Comparison of ENCODE assay signal across 9 mouse cellular contexts in genomic region chr5:148349327-148350011, GRCm38 (mm10). TPM values are rescaled to one million over a fixed set of nuclear protein-coding genes. Genes with fewer than 3 reads are reported as not detected.
DNase-seq lines count a peak whose midpoint lies in the region; ATAC-seq and TF ChIP-seq lines count a peak whose summit lies in the region.
"Had no signal": no experiment of that assay in that cellular context is flagged by ENCODE, and none has a peak within 500 bp of the region (broad histone marks: within the 10 kb centered on the region; RNA-seq: fewer than 3 reads in every experiment).

No protein-coding gene starts in this region.

- no peak for TF ChIP-seq EP300 in lung, postnatal 0 days (IDR thresholded peaks at IDR 0.05)

- no peaks in the 10 kb centered on the region for H3K4me1 ChIP-seq in forebrain, embryonic 16.5 days (replicated peaks; ENCODE audit: control insufficient read depth, insufficient read depth, low read length)
- H3K4me1 ChIP-seq in forebrain, embryonic 10.5 days = no peaks in the 10 kb centered on the region
- no peaks in the 10 kb centered on the region for H3K4me1 ChIP-seq in lung, postnatal 0 days (ENCODE audit: insufficient read depth, low read depth, low read length)
- peaks cover 8% of the 10 kb centered on the region for H3K4me1 ChIP-seq in hindbrain, embryonic 16.5 days (ENCODE audit: control insufficient read depth, insufficient read depth, low read depth, low read length)
- H3K4me1 ChIP-seq in stomach, embryonic 16.5 days (ENCODE audit: control insufficient read depth, insufficient read depth, low read length) = no peaks in the 10 kb centered on the region

- no peak overlapping the region for H3K4me2 ChIP-seq in forebrain, embryonic 16.5 days (ENCODE audit: low read length)
- H3K4me2 ChIP-seq in lung, postnatal 0 days (replicated peaks; ENCODE audit: low read depth, low read length) = no peak overlapping the region
- H3K4me2 ChIP-seq in hindbrain, embryonic 16.5 days (ENCODE audit: low read length) = no peak overlapping the region
- no peak overlapping the region for H3K4me2 ChIP-seq in stomach, embryonic 16.5 days (ENCODE audit: low read depth, low read length)

- H3K4me3 ChIP-seq in forebrain, embryonic 16.5 days (replicated peaks; ENCODE audit: low read length) = no peak overlapping the region
- no peak overlapping the region for H3K4me3 ChIP-seq in forebrain, embryonic 10.5 days
- H3K4me3 ChIP-seq in lung, postnatal 0 days (ENCODE audit: low read depth, low read length) = no peak overlapping the region
- H3K4me3 ChIP-seq in hindbrain, embryonic 16.5 days (ENCODE audit: low read length) = no peak overlapping the region
- H3K4me3 ChIP-seq in stomach, embryonic 16.5 days (replicated peaks; ENCODE audit: low read length) = no peak overlapping the region

- no peaks in the 10 kb centered on the region for H3K36me3 ChIP-seq in forebrain, embryonic 16.5 days (ENCODE audit: control insufficient read depth, insufficient read depth)
- peaks cover 52% of the 10 kb centered on the region for H3K36me3 ChIP-seq in forebrain, embryonic 10.5 days (replicated peaks)
- H3K36me3 ChIP-seq in lung, postnatal 0 days (ENCODE audit: insufficient read depth, low read length) = no peaks in the 10 kb centered on the region
- 0 out of 2 replicates have a peak, but pooled peaks cover 2% of the 10 kb centered on the region for H3K36me3 ChIP-seq in hindbrain, embryonic 16.5 days (ENCODE audit: control insufficient read depth, insufficient read depth, low read length)
- peaks cover 6% of the 10 kb centered on the region; the same call in 1 of the 2 replicates for H3K36me3 ChIP-seq in stomach, embryonic 16.5 days (ENCODE audit: control insufficient read depth, insufficient read depth, low read length)

- no peak overlapping the region for H3K9ac ChIP-seq in forebrain, embryonic 16.5 days (replicated peaks; ENCODE audit: low read depth, low read length)
- no peak overlapping the region for H3K9ac ChIP-seq in lung, postnatal 0 days (replicated peaks; ENCODE audit: low read depth)
- no peak overlapping the region for H3K9ac ChIP-seq in hindbrain, embryonic 16.5 days (ENCODE audit: low read depth, low read length)
- no peak overlapping the region for H3K9ac ChIP-seq in stomach, embryonic 16.5 days (ENCODE audit: low read length)
- H3K9ac ChIP-seq: liver, embryonic 14.5 days had no signal

- peak; percentile 40 for TF ChIP-seq CTCF in lung, postnatal 0 days (IDR thresholded peaks at IDR 0.05)

- no peaks in the 10 kb centered on the region for H3K27me3 ChIP-seq in forebrain, embryonic 16.5 days (replicated peaks; ENCODE audit: control insufficient read depth, insufficient read depth, low read length)
- no peaks in the 10 kb centered on the region for H3K27me3 ChIP-seq in forebrain, embryonic 10.5 days (ENCODE audit: poor library complexity, severe bottlenecking)
- no peaks in the 10 kb centered on the region for H3K27me3 ChIP-seq in lung, postnatal 0 days (replicated peaks; ENCODE audit: insufficient read depth, low read length)
- H3K27me3 ChIP-seq in hindbrain, embryonic 16.5 days (replicated peaks; ENCODE audit: control insufficient read depth, insufficient read depth, low read length) = no peaks in the 10 kb centered on the region
- H3K27me3 ChIP-seq in stomach, embryonic 16.5 days (ENCODE audit: control insufficient read depth, insufficient read depth, low read length) = no peaks in the 10 kb centered on the region

- ATAC-seq in forebrain, embryonic 16.5 days = peak; percentile 45; the same call in 1 of the 2 replicates
- ATAC-seq in lung, postnatal 0 days = peak; percentile 41
- ATAC-seq in hindbrain, embryonic 16.5 days = peak; percentile 54
- ATAC-seq in stomach, embryonic 16.5 days (ENCODE audit: insufficient read depth, low FRiP score) = peak; percentile 19; the same call in 1 of the 2 replicates

- no peak for DNase-seq in forebrain, embryonic 10.5 days (ENCODE audit: extremely low spot score, low spot score)
- DNase-seq in lung, postnatal 0 days (ENCODE audit: low spot score) = peak; percentile 39
- no peak for DNase-seq in lung, postnatal 14 days
- DNase-seq in frontal cortex, postnatal 36 days (ENCODE audit: low spot score in 2 of 2) = no peak
- DNase-seq in liver = no peak

- 80% methylated on average over 15 of the region's 15 CpGs for WGBS in forebrain, embryonic 16.5 days
- 86% methylated on average over 15 of the region's 15 CpGs for WGBS in forebrain, embryonic 10.5 days
- 42% methylated on average over 15 of the region's 15 CpGs for WGBS in lung, postnatal 0 days
- WGBS in hindbrain, embryonic 16.5 days = 62% methylated on average over 15 of the region's 15 CpGs
- 52% methylated on average over 15 of the region's 15 CpGs for WGBS in stomach, embryonic 16.5 days

- H3K27ac ChIP-seq in forebrain, embryonic 16.5 days (ENCODE audit: low read length) = no peak overlapping the region
- no peak overlapping the region for H3K27ac ChIP-seq in forebrain, embryonic 10.5 days
- H3K27ac ChIP-seq in lung, postnatal 0 days (ENCODE audit: low read length) = no peak overlapping the region
- peak overlapping the region; percentile 2; the same call in 1 of the 2 replicates for H3K27ac ChIP-seq in hindbrain, embryonic 16.5 days (ENCODE audit: low read depth, low read length)
- H3K27ac ChIP-seq in stomach, embryonic 16.5 days (ENCODE audit: low read length) = no peak overlapping the region
- H3K27ac ChIP-seq: liver, embryonic 14.5 days had no signal

- H3K9me3 ChIP-seq in forebrain, embryonic 16.5 days (ENCODE audit: control insufficient read depth, low read length) = no peaks in the 10 kb centered on the region
- H3K9me3 ChIP-seq in forebrain, embryonic 10.5 days = no peaks in the 10 kb centered on the region
- no peaks in the 10 kb centered on the region for H3K9me3 ChIP-seq in lung, postnatal 0 days (ENCODE audit: low read length)
- H3K9me3 ChIP-seq in hindbrain, embryonic 16.5 days (ENCODE audit: control insufficient read depth, low read length) = no peaks in the 10 kb centered on the region
- H3K9me3 ChIP-seq in stomach, embryonic 16.5 days (replicated peaks; ENCODE audit: control insufficient read depth, low read length) = no peaks in the 10 kb centered on the region

RNA-seq across cellular contexts. Expression of gene Slc7a1, which starts 50.2 kb away (rescaled TPM):
- 39.3 and 42.6 TPM in 2 replicates for polyA plus RNA-seq in forebrain, embryonic 16.5 days (2015; fragmentation: Nextera tagmentation; extraction: Ambion mirVana)
- 17.4 and 17.6 TPM in 2 replicates for polyA plus RNA-seq in forebrain, embryonic 10.5 days (2016; fragmentation: Nextera tagmentation; extraction: Ambion mirVana)
- polyA plus RNA-seq in lung, postnatal 0 days (2015; fragmentation: Nextera tagmentation; extraction: Ambion mirVana) = 5.8 and 6.0 TPM in 2 replicates
- 39.0 and 48.5 TPM in 2 replicates for polyA plus RNA-seq in hindbrain, embryonic 16.5 days (2015; fragmentation: Nextera tagmentation; extraction: Ambion mirVana)
- polyA plus RNA-seq in stomach, embryonic 16.5 days (2015; fragmentation: Nextera tagmentation; extraction: Ambion mirVana) = 24.8 and 25.0 TPM in 2 replicates
